Comparison of ENCODE assay signal across 16 mouse cellular contexts in the genomic region with DNA sequence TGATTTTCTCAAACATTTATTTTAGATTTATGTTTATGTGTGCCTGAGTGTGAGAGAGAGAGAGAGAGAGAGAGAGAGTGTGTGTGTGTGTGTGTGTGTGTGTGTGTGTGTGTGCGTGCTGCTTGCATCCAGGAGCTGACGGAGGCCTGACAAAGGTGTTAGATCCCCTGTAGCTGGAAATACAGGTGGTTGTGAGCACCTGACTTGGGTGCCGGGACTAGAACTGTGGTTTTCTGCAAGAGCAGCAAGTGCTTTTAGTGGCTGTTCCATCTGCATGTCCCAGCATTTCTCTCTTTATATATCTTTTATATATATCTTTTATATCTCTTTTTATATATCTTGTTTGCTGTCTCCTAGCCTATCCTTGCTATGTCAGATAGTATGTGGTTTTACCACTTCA.
"Had no signal": no experiment of that assay in that cellular context is flagged by ENCODE, and none has a peak within 500 bp of the region (broad histone marks: within the 10 kb centered on the region; RNA-seq: fewer than 3 reads in every experiment).

No protein-coding gene starts in this region.

- H3K9me3 ChIP-seq: neural tube, embryonic 15.5 days; stomach, embryonic 15.5 days had no signal

- H3K27me3 ChIP-seq: neural tube, embryonic 13.5 days; neural tube, embryonic 15.5 days; stomach, embryonic 15.5 days had no signal

- H3K4me1 ChIP-seq: neural tube, embryonic 13.5 days; stomach, embryonic 15.5 days had no signal

- H3K4me2 ChIP-seq: neural tube, embryonic 13.5 days; neural tube, embryonic 15.5 days; stomach, embryonic 15.5 days had no signal

- H3K4me3 ChIP-seq: neural tube, embryonic 13.5 days; neural tube, embryonic 15.5 days; stomach, embryonic 15.5 days had no signal

- DNase-seq: retina, postnatal 1 day; right cerebral cortex, adult 18-20 months; right cerebral cortex, postnatal 14 days; right cerebral cortex, postnatal 25 days; right cerebral cortex, postnatal 4 days; spleen, adult 18-20 months; thymus, adult 18-20 months; thymus, adult 2 months; thymus, postnatal 14 days; thymus, postnatal 25 days; thymus, postnatal 36 days; thymus, postnatal 4 days had no signal

- H3K9ac ChIP-seq: neural tube, embryonic 13.5 days; neural tube, embryonic 15.5 days; stomach, embryonic 15.5 days had no signal

- H3K27ac ChIP-seq: neural tube, embryonic 13.5 days; neural tube, embryonic 15.5 days; stomach, embryonic 15.5 days; stomach, postnatal 0 days had no signal
